Mouse (Mus musculus) kidney, postnatal 36 days (tissue): ENCODE data around the gene Pdpn.

Source experiments
- DNase-seq, 2 experiments: peaks; one replicate each; pipeline ENCODE4 v3.0.0; 2021 to 2022; ENCODE audit warnings: mixed read lengths in 2 of 2

Gene Pdpn

DNA sequence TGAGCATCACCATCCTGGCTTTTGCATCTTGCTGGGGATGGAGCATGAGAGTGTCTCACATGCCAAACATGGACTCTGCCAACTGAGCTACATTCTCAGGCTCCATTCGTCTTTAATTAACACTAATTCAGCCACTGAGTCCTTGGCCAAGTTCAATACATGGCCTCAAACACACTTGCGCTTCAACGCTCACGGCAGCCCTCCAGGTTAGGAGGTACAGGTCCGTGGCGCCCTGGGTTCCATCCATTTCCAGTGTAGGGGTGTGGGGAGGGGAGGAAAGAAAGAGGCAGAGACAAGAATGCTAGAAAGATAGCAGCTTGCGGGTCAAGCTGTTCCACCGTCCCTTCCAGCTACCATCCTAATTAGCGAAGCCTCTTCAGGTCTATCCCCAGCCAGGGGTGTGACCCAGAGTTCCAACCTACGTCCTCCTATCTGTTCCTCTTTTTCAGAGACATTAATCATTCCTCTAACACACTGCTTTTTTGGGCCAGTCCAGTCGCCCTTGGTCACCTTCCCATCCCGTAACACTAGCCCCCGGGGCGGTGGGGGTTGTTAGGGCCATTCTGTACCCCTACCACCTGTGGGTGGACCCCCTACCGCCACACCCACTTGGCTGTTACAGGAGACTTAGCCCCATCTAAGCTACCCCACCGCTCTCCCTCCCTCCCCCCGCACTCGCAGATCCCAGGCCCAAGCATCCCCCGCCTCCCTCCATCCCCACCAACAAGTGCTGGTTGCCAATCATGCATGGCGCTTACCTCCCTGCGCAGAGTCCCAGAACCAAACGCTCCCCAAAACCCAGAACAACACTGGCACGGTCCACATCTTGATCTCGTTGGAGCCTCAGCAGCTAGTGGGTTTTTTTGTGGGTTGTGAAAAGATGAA, 691 bp downstream of the Pdpn start:
- DNase-seq, result peak; percentile 13 to 22

DNA sequence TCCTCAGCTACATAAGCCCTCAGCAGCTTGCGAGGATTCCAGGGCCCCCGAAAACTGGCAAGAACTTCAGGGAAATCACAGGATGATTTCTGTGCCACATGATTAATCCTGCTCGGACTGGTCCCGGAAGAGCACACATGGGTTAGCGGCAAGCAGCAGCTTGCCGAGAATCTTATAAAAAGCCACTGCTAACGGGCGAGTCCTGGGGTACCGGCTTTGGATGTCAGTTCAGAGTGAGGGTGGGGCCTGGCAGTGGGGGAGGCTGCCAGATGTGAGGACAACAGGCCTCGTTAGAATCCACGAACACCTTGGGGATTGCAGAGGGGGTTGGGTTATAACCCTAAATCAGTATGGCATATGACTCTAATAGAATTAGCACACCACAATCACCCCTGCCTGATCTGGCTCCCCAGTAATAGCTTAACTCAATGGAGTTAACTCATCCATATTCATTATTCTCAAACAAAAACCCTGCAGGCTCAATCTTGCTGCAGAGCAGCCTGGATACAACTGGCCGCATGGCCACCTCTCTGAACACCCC, 2.3 kb downstream of the Pdpn start:
- DNase-seq, result peak in 1 of 2 experiments; percentile 36

DNA sequence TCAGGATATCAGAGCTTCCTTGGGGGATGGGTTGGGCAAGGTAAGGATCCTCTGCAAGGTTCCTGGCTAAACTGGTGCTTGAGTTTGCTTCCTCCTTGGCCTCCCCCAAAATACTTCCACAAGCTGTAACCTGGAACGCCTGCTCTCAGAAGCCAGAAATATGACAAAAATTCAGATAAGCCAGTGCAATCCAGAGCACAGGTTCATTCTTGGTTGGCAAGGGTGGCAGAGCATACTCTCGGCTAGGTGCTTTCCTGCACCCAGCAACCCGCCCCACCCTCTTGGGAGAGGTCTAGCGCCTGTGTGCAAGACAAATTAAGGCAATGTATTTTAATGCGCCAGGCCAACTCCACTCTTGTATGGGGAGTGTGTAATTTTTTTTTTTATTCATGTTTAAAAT, 3.2 kb downstream of the Pdpn start:
- DNase-seq, result peak in 1 of 2 experiments; percentile 9

DNA sequence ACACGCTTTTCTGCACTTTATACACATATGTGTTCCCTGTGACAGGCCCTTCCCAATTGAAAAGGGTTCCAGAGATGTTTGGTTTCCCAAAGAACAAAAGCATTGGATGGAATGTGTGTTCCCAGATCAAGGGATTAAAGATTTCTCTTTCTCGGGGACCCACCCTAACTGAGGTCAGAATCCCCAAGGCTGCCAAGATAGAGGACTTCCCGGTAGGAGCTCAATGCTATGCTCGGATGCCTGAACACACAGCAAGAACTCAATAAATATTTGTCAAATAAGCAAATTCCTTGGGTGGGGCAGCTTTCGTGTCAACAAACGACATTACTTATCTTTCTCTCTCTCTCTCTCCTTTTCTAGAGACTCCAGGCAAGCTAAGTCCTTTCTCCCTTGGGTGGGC, 5.0 kb downstream of the Pdpn start:
- DNase-seq, result no peak

DNA sequence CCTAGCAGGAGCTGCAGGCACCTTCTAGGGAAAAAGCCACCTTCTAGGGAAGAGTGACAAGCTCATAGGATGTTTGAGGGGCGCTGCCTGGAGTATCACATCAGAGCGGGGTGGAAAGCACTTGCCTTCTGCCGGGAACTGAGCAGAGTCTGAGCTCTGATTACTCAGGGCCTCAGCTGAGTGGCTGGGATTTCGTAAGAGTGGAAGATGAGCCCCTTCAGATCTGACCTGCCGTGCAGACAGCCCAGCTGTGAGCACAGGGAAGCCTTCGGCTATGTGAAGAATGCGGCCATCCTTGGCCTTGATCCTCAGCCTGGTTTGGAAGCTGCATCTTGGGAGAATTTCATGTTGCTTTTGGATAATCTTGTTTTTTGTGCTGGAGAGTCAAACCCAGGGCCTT, 10.5 kb downstream of the Pdpn start:
- no peak for DNase-seq

DNA sequence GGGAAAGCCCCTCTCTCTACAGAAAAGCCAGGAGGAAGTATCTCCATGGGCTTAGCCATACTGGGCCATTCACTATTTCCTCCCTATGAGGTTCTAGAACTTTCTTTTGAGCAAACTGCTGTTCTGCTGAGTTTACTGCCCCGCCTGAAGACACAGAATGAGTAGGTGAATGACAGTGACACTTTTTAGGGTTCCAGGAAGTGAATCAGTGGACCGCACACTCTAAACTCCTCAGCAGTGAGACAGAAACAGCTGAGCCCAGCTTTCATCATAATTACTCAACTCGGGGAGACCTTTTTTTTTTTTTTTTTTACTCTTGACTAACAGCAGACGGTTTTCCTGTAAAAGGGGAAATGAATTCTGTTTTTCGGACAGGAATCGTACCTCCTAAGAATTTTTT, 10.9 kb downstream of the Pdpn start:
- DNase-seq, result no peak

DNA sequence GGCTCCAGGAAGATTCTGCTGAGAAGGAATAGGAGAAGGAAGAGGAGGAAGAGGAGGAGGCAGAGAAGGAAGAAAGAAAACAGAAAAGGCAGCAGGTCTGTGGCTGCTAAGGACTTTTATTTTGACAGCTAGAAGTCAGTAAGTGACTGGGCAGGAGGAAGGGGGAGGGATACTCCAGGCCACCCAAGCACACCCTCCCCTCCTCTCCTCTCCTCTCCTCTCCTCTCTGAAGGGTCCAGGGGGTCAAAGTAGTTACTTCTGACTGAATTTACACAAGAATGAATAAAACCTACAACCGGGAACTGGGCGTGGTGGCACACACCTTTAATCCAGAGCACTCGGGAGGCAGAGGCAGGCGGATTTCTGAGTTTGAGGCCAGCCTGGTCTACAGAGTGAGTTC, 12.3 kb downstream of the Pdpn start:
- no peak for DNase-seq

DNA sequence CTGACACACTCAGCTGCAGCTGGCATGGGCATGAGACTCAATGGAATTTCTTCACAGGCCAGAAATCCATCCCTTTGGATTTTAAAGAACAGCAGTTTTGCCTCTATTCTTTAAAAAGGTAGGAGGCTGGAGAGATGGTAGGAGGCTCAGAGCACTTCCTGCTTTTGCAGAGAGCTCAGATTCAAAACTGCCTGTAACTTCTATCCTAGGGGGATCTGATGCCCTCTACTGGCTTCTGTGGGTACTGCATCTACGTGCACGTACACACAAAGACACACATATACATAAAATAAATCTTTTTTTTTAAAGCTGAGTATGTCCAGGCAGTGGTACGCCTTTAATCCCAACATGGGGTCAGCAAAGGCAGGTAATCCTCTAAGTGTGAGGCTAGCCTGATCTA, 19.2 kb downstream of the Pdpn start:
- DNase-seq, result peak in 1 of 2 experiments; percentile 29

DNA sequence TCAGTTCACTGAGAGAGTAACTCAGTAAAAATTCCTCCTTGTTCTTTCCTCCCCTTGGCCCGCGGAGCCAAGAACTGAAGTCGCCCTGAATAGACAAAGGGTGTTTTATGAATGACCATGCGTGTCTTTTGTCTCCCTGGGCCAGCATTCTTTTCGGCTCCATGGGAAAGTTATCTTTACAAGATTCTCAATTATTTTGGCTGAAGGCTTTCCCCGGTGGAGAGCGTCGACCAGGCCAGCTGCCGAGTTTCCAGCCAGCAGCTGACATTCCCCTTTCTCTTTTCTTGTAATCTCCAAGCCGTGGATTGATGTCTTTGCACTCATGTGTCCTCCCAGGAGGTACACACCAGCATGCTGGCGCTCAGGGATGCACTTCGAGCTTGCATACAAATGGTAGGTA, 19.7 kb downstream of the Pdpn start:
- no peak for DNase-seq

DNA sequence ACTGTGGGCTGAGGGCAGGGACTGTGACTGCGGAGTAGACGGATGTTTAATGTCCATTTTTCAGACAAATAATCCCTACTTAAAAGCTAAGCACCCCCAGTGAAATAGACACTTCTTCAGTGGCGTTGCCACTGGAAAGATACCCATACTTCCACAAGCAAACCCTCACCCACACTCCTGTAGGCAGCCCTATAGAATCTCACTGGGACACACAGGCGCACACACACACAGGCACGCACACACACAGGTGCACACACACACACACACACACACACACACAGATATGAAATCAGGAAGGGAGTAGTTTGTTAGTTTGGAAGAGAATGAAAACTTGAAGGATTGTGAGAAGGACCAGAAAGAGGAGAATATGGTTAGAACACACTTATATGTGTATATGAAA, 20.3 kb downstream of the Pdpn start:
- no peak for DNase-seq

DNA sequence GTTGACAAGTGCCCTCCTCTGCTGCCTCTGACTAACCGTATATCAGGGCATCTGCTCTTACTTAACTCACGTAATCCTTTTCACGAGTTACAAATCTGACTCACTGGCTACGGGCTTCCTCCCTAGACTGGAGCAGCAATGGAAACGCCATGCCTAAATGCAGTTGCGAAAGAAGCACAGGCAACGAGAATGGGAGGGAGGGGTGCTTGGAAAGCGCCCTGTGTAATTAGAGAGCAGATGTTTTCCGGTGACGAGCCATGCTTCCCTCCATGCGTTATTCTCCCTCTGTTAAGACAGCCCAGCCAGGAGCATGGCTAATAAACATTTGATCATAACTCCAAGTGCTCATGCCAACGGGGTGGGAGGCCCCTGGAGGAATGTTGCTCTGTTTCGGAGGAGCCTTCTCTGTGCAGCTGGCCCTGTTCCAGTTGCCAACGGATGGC, 20.9 kb downstream of the Pdpn start:
- peak in 1 of 2 experiments; percentile 11 for DNase-seq

DNA sequence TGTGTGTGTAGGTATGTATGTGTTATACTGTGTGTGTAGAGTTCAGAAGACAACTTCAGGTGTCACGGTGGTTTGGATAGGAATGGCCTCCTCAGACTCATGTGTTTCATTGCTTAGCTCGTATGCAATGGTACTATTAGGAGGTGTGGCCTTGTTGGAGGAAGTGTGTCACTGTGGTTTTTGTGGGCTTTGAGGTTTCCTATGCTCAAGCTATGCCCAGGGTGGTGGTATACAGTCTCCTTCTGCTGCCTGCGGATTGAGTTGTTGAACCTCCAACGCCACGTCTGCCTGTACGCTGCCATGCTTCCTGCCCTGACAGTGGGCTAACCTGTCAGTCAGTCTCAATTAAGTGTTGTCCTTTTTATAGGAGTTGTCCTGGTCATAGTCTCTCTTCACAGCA, 22.0 kb downstream of the Pdpn start:
- DNase-seq, result no peak

DNA sequence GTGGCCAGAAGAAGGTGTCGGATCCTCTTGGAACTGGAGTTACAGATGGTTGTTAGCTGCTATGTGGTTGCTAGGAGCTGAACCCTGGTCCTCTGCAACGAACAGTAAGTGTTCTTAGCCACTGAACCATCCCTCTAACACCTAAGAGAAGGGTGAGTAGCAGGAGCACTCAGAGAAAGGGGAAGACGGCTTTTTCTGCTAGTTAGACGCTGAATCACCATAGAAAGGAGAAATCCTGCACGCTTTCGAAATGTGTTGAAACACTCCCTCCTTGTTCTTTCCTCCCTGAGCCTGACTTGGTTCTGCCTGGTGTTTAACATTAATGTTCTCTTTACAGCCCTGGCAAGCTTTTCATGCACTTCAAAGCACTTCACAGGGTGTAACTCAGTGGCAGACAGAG, 27.8 kb downstream of the Pdpn start:
- DNase-seq, result no peak

DNA sequence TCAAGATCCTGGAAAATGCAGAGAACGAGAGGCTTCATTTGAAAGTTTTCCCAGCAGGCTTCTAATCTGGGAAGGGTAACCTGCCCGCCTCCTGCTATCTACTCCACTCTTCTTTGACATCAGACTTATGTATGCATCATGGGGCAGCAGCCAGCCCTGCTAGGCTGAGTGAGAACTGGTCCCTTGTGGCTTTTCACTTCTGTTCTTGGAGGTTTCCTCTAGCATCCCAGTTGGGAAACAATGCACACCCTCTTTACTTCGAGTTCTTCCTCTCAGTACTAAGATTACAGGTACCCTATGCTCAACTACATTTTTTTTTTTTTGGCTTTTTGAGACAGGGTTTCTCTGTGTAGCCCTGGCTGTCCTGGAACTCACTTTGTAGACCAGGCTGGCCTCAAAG, 28.5 kb downstream of the Pdpn start:
- no peak for DNase-seq

DNA sequence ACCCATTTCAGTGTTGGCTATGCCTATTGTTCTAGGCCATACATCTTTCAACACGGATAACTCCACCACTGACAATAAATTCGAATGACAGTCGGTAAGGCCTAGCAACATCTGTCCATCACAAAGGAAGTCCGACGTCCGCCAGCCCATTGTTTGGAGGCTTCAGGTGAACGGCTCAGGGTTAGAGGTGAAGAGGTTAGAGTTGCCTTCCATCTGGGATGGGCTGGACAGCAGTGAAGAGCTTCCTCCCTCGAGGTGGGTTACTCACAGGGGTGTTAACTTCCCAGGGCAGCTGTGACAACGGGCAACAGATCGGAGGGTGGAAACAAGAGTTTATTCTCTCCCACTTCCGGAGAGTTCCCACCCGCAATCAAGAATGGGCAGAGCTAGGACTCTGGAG, 36.7 kb downstream of the Pdpn start:
- no peak for DNase-seq

DNA sequence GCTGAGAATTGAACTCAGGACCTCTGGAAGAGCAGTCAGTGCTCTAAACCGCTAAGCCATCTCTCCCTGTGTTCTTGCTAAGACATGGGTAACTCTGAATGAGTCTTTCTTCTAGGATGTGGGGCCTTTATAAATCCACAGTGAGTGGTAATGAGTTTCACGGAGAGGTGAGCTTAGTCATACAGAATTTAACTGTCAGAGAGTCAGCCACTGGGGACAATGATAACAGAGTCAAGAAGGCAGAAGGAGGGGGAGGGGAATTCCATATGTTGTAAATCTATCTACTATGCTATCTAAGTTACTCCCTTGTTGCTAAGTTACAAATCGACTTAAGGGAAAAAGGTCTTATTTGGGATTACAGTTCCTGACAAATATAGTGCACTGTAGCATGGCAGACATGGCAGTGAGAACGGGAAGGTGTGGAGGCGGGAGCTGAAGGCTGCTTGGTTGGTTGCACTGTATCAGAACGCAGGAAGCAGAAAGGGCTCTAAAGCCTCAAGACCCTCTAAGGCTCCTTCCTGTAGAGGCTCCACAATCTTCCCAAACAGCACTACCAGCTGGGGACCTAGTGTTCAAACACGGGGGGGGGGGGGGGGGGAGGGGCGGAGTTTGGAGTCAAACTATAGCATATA, 39.5 kb downstream of the Pdpn start:
- no peak for DNase-seq

DNA sequence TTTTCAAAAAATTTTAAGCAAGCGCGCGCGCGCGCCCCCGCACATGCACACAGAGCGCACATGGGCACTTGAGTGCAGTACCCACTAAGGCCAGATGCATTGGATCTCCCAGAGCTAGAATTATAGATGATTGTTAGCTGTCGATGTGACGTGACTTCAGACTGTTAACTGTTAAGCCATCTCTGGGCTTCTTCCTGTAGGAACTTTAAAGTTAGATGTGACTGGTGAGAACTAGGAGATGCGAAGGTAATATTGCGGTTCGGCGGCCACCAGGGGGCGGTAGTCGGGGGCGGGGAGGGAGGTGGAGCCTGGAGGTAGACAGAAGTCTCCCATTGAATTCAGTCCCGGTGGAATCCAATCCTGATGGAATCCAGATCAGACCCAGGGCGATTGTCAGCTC, 40.8 kb downstream of the Pdpn start:
- DNase-seq, result peak; percentile 22 to 79

DNA sequence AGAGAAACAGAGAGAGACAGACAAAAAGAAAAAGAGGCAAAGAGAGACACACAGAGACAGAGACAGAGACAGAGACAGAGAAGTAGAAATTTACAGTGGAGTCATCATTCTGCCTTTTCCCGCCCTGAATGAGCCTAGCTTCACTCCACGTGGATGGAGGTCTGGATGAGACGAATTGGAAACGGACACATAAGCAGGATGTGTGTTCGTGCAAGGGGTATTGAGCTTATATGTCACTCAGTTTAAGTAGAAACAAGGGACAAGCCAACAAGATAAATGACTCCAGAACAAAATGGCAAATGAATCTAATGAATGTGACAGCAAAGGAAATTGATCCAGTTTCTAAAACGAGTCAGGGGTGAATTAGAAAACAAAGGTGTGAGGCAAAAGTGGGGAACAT, 41.4 kb downstream of the Pdpn start:
- DNase-seq, result no peak

DNA sequence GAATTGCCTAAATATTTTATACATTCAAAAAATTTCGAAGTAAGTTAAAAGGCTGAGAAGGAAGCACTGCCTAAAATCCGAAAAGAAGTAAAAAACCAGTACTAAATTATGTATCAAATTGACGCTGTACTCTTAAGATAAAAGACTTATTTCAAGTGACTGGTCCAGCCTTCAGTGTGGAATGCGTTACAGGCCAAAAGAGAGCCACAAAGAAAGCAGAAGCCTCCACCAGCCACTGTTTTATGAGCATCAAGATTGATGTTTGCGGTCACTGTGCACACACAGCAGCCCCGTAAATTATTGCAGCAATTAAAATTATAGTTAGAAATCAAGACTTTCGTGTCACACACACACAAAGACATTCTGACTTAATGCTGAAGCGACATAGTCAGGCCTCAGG, 43.8 kb downstream of the Pdpn start:
- no peak for DNase-seq

DNA sequence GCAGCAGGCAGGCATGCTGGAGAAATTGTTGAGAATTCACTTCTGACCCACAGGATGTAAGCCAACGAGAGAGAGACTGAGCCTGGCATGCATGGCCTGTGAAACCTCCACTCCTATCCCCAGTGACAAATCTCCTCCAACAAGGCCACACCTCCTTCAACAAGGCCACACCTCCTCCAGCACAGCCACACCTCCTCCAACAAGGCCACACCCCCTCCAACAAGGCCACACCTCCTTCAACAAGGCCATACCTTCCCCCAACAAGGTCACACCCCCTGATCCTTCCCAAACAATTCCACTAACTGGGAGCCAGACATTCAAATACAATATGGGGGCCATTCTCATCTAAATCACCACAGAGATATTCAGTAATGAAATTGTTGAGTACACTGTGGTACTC, 46.0 kb downstream of the Pdpn start:
- no peak for DNase-seq

DNA sequence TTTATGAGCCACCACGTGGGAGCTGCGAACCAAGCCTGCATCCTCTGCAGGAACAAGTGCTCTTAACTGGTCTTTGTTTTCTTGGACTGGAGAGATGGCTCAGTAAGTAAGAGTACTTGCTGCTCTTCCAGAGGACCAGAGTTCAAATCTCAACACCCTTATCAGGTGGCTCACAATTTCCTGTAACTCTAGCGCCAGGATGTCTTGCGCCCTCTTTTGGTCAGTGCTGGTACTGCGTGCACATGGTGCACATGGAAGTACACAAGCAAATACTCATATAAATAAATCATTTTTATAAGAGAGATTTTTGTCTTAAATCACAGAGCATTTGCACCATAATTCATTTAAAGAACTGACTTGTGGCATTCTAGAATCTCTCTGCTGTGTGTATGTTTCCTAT, 51.3 kb downstream of the Pdpn start:
- peak in 1 of 2 experiments; percentile 41 for DNase-seq

DNA sequence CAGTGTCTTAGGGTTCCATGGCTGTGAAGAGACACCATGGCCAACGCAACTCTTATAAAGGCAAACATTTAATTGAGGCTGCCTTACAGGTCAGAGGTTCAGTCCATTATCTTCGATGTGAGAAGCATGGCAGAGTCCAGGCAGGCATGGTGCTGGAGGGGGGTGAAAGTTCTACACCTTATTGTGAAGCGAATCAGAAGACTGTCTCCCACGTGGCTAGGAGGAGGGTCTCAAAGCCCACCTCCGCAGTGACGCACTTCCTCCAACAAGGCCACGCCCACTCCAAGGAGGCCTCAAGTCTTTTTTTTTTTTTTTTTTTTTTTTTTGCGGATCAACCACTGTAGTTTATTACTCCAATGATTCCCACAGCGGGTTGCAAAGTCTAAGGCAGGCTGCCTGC, 58.1 kb downstream of the Pdpn start:
- DNase-seq, result no peak

DNA sequence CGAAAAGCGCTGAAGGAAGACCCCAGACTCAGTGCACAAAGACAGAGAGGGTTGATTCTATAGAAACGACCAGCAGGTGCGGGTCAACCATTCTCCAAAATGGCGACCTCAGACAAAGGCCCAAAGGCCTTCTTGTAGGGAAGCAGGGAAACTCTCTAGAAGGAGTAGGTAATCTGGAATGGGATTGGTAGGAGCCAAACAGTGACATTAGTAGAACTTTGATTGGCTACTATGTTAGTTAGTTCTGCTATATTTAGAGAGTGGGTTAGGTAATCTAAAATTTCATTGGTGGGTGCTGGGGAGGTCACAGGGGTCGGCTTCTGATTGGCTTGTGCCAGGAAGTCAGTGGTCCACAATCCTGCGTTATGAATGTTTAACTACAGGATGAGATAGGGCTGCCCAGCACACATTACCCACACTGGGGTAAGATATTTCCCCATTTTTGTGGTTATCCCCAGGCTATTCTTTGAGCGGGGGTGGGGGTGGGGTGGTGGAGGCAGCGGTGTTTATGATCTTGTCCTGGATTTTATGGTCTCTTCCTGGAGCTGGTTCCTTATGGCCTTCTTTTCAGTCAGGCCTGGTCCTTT, 59.7 kb downstream of the Pdpn start:
- DNase-seq, result no peak

DNA sequence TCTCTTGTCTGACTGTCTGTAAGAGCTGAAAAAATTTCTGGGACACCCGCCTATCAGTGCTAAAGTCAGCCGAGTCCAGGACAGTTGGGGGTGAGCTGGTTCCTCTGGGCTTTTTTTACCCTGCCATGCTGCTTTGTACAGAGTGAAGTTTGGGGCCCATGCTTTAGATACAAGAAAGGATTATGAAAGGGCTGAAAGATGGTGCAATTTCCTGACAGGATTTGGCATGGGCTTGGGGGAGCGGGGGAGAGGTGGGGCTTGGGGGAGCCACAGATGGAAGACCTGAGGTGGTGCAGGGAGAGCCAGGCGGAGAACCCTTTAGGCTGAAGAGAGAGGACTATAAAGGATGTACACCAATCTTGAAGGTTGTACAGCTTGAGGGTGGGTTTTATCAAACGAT, 60.2 kb downstream of the Pdpn start:
- no peak for DNase-seq
